Mouse (Mus musculus): ENCODE measurements around the gene Zfp160.
"Not testable (repeated sequence)": the region's sequence is repeated elsewhere in the genome, so short reads cannot be mapped to it uniquely, and the experiment has no call there.

- not testable (repeated sequence) for TF ChIP-seq CTCF (IDR thresholded peaks at IDR 0.05; ENCODE audit: control insufficient read depth, insufficient read depth, low read length); POLR2A (IDR thresholded peaks at IDR 0.05; ENCODE audit: borderline replicate concordance, control insufficient read depth, low read depth, low read length)
Measured at GRCm38 (mm10) chr17:21048020-21048419, 39.3 kb downstream of the Zfp160 start.

Data from bone marrow, adult 2 months (tissue).